Mouse (Mus musculus): ENCODE results near the gene Tssk2. TPM values are rescaled to one million over a fixed set of nuclear protein-coding genes. Genes with fewer than 3 reads are reported as not detected.
A peak's percentile ranks its signal among the peaks of the same experiment; 100 is the strongest.

Gene Tssk2
- polyA plus RNA-seq, 1 experiment from 2014 or later: not detected

DNA sequence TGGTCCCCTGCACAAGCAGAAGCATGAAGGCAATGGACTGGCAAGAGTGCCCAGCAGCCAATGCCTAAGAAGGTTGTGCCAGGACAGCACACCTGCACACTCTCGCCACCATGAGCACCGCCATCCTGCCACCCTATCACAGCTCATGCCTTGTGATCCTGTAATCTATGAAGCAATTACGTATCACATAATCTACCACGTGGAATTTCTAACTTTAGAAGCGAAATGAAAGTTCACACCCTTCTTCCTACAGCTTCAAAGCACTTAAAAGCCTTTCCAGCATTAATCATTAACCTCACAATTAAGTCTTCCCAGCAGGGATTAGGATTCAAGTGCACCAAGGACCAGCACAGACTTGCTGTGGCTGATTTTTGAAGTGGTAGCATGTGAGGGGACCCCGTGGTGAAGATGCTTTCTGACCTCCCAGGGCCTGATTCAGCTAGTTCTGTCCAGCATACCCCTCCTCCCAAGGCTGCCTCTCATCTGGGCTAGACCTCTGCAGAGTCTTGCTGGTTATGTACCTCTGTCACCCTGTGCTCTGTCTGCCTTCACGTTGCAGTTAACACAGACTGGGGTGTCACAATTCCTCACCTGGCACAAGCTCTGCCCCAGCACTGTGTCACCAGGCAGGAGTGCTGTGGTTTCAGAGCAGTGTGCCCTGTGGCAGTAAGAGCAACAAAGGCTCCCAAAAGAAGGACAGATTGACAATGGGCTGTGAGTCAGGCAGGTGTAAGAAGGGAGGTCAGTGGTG lies 46.8 kb downstream of the Tssk2 start:
- no peaks in the 10 kb centered on the region for H3K27me3 ChIP-seq (ENCODE audit: control insufficient read depth, insufficient read depth, low read length)
- no peak overlapping the region for H3K4me2 ChIP-seq (ENCODE audit: low read length)
- DNase-seq: no peak
- H3K9ac ChIP-seq (replicated peaks; ENCODE audit: low read length): no peak overlapping the region
- H3K4me3 ChIP-seq (replicated peaks; ENCODE audit: low read depth, low read length): no peak overlapping the region
- 61% methylated on average over 7 of the region's 7 CpGs for WGBS
- ATAC-seq (ENCODE audit: low FRiP score, low TSS enrichment): no peak
- H3K27ac ChIP-seq (replicated peaks; ENCODE audit: low read depth, low read length): no peak overlapping the region
- no peaks in the 10 kb centered on the region for H3K36me3 ChIP-seq (ENCODE audit: control insufficient read depth, insufficient read depth, low read length)
- H3K9me3 ChIP-seq (ENCODE audit: control insufficient read depth, low read length): no peaks in the 10 kb centered on the region
- H3K4me1 ChIP-seq (ENCODE audit: control insufficient read depth, insufficient read depth, low read length): peaks cover 13% of the 10 kb centered on the region; the same call in 1 of the 2 replicates

DNA sequence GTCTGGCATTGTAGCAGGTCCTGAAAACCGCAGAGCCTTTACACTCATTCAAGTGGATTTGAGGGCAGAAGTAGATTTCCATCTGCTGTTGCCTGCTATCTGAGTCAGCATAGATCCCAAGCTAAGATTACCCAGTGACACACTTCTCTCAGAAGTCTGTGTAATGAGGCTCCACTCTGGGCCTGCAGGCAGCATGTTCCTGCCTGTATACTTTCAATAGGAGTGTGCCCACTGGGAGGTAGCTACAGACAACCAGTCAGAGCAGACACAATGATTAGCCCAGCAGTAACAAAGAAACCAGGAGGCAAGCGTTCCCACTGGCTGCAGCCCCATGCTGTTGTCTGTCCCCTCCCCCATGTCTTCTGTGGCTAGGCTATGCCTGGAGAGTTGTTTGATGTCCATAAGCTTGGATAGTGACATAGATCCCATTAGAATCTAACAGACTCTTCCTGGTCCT lies 51.0 kb downstream of the Tssk2 start:
- DNase-seq (peak; percentile 78), ATAC-seq (ENCODE audit: low FRiP score, low TSS enrichment) (peak; percentile 88)
- H3K4me3 ChIP-seq (replicated peaks; ENCODE audit: low read depth, low read length): no peak overlapping the region
- H3K4me2 ChIP-seq (ENCODE audit: low read length): no peak overlapping the region
- 8% methylated on average over 2 of the region's 2 CpGs for WGBS
- peaks cover 17% of the 10 kb centered on the region; the same call in 1 of the 2 replicates for H3K4me1 ChIP-seq (ENCODE audit: control insufficient read depth, insufficient read depth, low read length)
- peak overlapping the region; percentile 75 for H3K27ac ChIP-seq (replicated peaks; ENCODE audit: low read depth, low read length)
- H3K27me3 ChIP-seq (ENCODE audit: control insufficient read depth, insufficient read depth, low read length): no peaks in the 10 kb centered on the region
- no peaks in the 10 kb centered on the region for H3K9me3 ChIP-seq (ENCODE audit: control insufficient read depth, low read length)
- H3K9ac ChIP-seq (replicated peaks; ENCODE audit: low read length): no peak overlapping the region
- H3K36me3 ChIP-seq (ENCODE audit: control insufficient read depth, insufficient read depth, low read length): no peaks in the 10 kb centered on the region

Other genes starting within 250 kb of the Tssk2 start
- 37.2 and 39.8 TPM in 2 replicates for gene Med15, start 165.7 kb upstream of the Tssk2 start, polyA plus RNA-seq (2014; fragmentation: Nextera tagmentation; extraction: Ambion mirVana)
- gene Klhl22, start 139.0 kb upstream of the Tssk2 start, polyA plus RNA-seq (2014; fragmentation: Nextera tagmentation; extraction: Ambion mirVana): 75.5 and 75.6 TPM in 2 replicates
- gene Scarf2, start 101.4 kb upstream of the Tssk2 start, polyA plus RNA-seq (2014; fragmentation: Nextera tagmentation; extraction: Ambion mirVana): 0.55 and 1.0 TPM in 2 replicates
- 2.4 and 5.3 TPM in 2 replicates for gene B830017H08Rik, start 65.5 kb upstream of the Tssk2 start, polyA plus RNA-seq (2014; fragmentation: Nextera tagmentation; extraction: Ambion mirVana)
- gene Car15, start 60.3 kb upstream of the Tssk2 start, polyA plus RNA-seq (2014; fragmentation: Nextera tagmentation; extraction: Ambion mirVana): 3.8 and 3.9 TPM in 2 replicates
- 0.54 and 0.55 TPM in 2 replicates for gene Gm20518, start 7.0 kb upstream of the Tssk2 start, polyA plus RNA-seq (2014; fragmentation: Nextera tagmentation; extraction: Ambion mirVana)
- gene Tssk1, start 4.4 kb upstream of the Tssk2 start, polyA plus RNA-seq (2014; fragmentation: Nextera tagmentation; extraction: Ambion mirVana): 0.08 and 0.09 TPM in 2 replicates
- gene Dgcr2, start 75 bp upstream of the Tssk2 start, polyA plus RNA-seq (2014; fragmentation: Nextera tagmentation; extraction: Ambion mirVana): 104 and 108 TPM in 2 replicates
- gene Ess2, start 12.7 kb downstream of the Tssk2 start, polyA plus RNA-seq (2014; fragmentation: Nextera tagmentation; extraction: Ambion mirVana): 44.1 and 44.6 TPM in 2 replicates
- 0.84 and 0.93 TPM in 2 replicates for gene Gsc2, start 16.4 kb downstream of the Tssk2 start, polyA plus RNA-seq (2014; fragmentation: Nextera tagmentation; extraction: Ambion mirVana)
- 145 and 157 TPM in 2 replicates for gene Slc25a1, start 29.6 kb downstream of the Tssk2 start, polyA plus RNA-seq (2014; fragmentation: Nextera tagmentation; extraction: Ambion mirVana)
- gene Vpreb2, start 81.8 kb downstream of the Tssk2 start, polyA plus RNA-seq (2014; fragmentation: Nextera tagmentation; extraction: Ambion mirVana): not detected in 2 replicates
- gene Dgcr6, start 154.2 kb downstream of the Tssk2 start, polyA plus RNA-seq (2014; fragmentation: Nextera tagmentation; extraction: Ambion mirVana): 157 and 187 TPM in 2 replicates
- 3.3 and 4.0 TPM in 2 replicates for gene Prodh, start 191.6 kb downstream of the Tssk2 start, polyA plus RNA-seq (2014; fragmentation: Nextera tagmentation; extraction: Ambion mirVana)
- 18.6 and 28.6 TPM in 2 replicates for gene Rtn4r, start 229.0 kb downstream of the Tssk2 start, polyA plus RNA-seq (2014; fragmentation: Nextera tagmentation; extraction: Ambion mirVana)